Mouse (Mus musculus) forebrain, embryonic 12.5 days (tissue): ENCODE data around the gene Sgcb. TPM values are rescaled to one million over a fixed set of nuclear protein-coding genes. Genes with fewer than 3 reads are reported as not detected.
A peak's percentile ranks its signal among the peaks of the same experiment; 100 is the strongest.
"Not testable (repeated sequence)": the region's sequence is repeated elsewhere in the genome, so short reads cannot be mapped to it uniquely, and the experiment has no call there.

Experiments used
- ATAC-seq: fragments of 200-750 bp; cut with Nextera tagmentation; 2 replicates; pipeline ENCODE4 v1.8.0; 2017; ENCODE audit warnings: moderate TSS enrichment; ENCODE audit not compliant: low FRiP score
- H3K27ac ChIP-seq: fragments of 300-500 bp; sonication (generic); 2 replicates; pipeline ENCODE4 v1.5.1; 2016; ENCODE audit warnings: mild to moderate bottlenecking
- H3K27me3 ChIP-seq: fragments of 300-500 bp; sonication (generic); 2 replicates; pipeline ENCODE4 v1.6.1; 2016; ENCODE audit warnings: mild to moderate bottlenecking
- H3K36me3 ChIP-seq: fragments of 300-500 bp; sonication (generic); replicated peaks from 2 replicates; pipeline ENCODE4 v1.6.1; 2016; ENCODE audit warnings: mild to moderate bottlenecking
- H3K4me1 ChIP-seq: fragments of 300-500 bp; sonication (generic); 2 replicates; pipeline ENCODE4 v1.6.1; 2016
- H3K4me2 ChIP-seq: fragments of 300-500 bp; sonication (generic); 2 replicates; pipeline ENCODE4 v1.6.1; 2016; ENCODE audit warnings: mild to moderate bottlenecking, moderate library complexity
- H3K4me3 ChIP-seq: fragments of 300-500 bp; sonication (generic); replicated peaks from 2 replicates; pipeline ENCODE4 v1.5.1; 2016; ENCODE audit warnings: mild to moderate bottlenecking
- H3K9ac ChIP-seq: fragments of 300-500 bp; sonication (generic); 2 replicates; pipeline ENCODE4 v1.6.1; 2016; ENCODE audit warnings: mild to moderate bottlenecking
- H3K9me3 ChIP-seq: fragments of 300-500 bp; sonication (generic); 2 replicates; pipeline ENCODE4 v1.6.1; 2016
- WGBS: fragments of 180-500 bp; shearing (Covaris S2); methylation state at CpG from one replicate; pipeline ENCODE4 v1.1.7; 2016; 5-methylcytosine and 5-hydroxymethylcytosine counted together
- polyA plus RNA-seq: library from polyadenylated mRNA; unstranded; fragments of >200 nt; fragmentation: Nextera tagmentation; extraction: Ambion mirVana; gene quantifications from 2 replicates; pipeline ENCODE4 v1.2.1, GENCODE M21; 2016

Sgcb gene
- polyA plus RNA-seq, 1 experiment from 2014 or later = 22.1 TPM

- ATAC-seq = peak; percentile 82
- Histone ChIP-seq H3K9ac (no peak overlapping the region), H3K27ac (no peak overlapping the region), H3K4me1 (peaks cover 27% of the 10 kb centered on the region), H3K4me2 (no peak overlapping the region), H3K9me3 (no peaks in the 10 kb centered on the region), H3K36me3 (no peaks in the 10 kb centered on the region), H3K4me3 (no peak overlapping the region), H3K27me3 (no peaks in the 10 kb centered on the region)
- WGBS = 67% methylated on average over 5 of the region's 5 CpGs
Observed at GRCm38 (mm10) chr5:73598943-73599695, 48.5 kb downstream of the Sgcb start.

GRCm38 (mm10) chr5:73587119-73587518, 60.5 kb downstream of the Sgcb start:
- 83% methylated on average over 3 of the region's 3 CpGs for WGBS
- Histone ChIP-seq H3K4me3 (no peak overlapping the region), H3K36me3 (no peaks in the 10 kb centered on the region), H3K9me3 (no peaks in the 10 kb centered on the region), H3K4me2 (no peak overlapping the region), H3K9ac (no peak overlapping the region), H3K27me3 (no peaks in the 10 kb centered on the region), H3K27ac (no peak overlapping the region), H3K4me1 (0 out of 2 replicates have a peak, but pooled peaks cover 7% of the 10 kb centered on the region)
- ATAC-seq = no peak

DNA sequence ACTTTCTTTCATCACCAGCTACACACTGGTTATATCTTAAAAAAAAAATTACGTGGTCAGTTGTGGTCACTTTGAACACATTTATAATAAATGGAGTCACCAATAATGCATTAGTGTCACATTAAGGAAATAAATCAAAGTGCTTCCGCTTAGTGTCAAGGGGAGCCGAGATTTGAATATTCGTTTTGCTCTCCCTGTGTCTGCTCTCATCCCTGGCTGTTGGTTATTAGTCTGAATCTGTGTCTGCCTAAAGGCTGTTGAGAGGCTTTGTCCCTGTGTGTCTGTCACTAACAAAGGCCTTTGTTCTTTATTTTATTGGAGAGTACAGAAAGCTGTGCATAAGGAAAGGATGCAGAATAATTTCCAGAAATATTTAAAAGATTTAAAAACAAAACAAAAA, 61.0 kb downstream of the Sgcb start:
- Histone ChIP-seq H3K4me1 (0 out of 2 replicates have a peak, but pooled peaks cover 7% of the 10 kb centered on the region), H3K4me2 (no peak overlapping the region), H3K9ac (no peak overlapping the region), H3K4me3 (no peak overlapping the region), H3K9me3 (no peaks in the 10 kb centered on the region), H3K36me3 (no peaks in the 10 kb centered on the region), H3K27ac (no peak overlapping the region), H3K27me3 (no peaks in the 10 kb centered on the region)
- WGBS = 70% methylated on average over 4 of the region's 4 CpGs
- ATAC-seq = no peak

DNA sequence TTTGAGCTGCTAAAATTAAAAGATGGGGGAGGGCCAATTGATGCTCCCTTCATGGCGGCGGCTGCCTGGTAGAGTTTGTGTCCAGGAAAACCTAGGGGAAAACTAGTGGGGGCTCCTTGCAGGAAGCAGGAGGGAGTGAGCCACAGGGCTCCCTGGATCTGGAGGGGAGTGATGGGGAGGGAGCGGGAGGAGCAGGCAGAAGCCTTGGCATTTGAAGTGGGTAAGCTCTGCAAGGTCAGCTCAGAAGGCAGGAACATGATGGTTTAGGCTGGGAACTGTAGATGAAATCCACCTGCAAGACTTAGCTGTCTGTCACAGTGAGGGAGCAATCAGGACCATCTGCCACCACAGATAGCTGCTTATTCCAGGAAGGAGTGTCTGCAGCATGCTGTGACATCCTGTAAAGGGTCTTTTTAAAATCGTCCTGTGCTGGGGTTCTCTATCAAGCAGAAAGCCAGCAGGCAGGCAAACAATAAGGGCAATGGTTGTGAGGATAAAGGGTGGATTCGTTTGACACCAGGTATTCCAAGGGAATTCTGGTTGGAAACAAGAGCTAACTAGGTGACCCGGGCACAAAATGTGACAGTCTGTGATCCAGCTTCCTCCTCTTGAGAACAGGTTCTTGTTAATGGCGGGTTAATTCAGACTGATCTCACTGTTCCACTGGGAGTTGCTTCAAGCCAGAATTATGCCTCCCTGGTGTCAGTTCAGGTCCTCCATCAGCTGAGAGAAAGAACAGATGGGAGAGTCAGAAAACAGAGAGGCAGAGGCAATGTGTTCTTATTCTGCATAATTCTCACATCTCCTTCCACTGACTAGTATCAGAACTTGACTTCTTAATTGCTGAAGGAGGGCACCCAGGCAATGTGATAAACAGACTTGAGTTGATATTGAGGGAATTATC, 62.1 kb downstream of the Sgcb start:
- Histone ChIP-seq H3K9me3 (no peaks in the 10 kb centered on the region), H3K27me3 (no peaks in the 10 kb centered on the region), H3K4me1 (0 out of 2 replicates have a peak, but pooled peaks cover 7% of the 10 kb centered on the region), H3K4me3 (no peak overlapping the region), H3K36me3 (no peaks in the 10 kb centered on the region), H3K4me2 (no peak overlapping the region), H3K27ac (peak overlapping the region; percentile 50; the same call in 1 of the 2 replicates), H3K9ac (no peak overlapping the region)
- WGBS = 27% methylated on average over 7 of the region's 7 CpGs
- peak; percentile 67; the same call in 1 of the 2 replicates for ATAC-seq

GRCm38 (mm10) chr5:73584011-73584410, 63.6 kb downstream of the Sgcb start:
- WGBS = 82% methylated on average over 6 of the region's 6 CpGs
- H3K9ac ChIP-seq, H3K27ac ChIP-seq, H3K4me1 ChIP-seq, H3K9me3 ChIP-seq, ATAC-seq, H3K27me3 ChIP-seq, H3K4me3 ChIP-seq, H3K36me3 ChIP-seq, H3K4me2 ChIP-seq: not testable (repeated sequence)

Other genes with a start within 250 kb of the Sgcb start
- 0.08 TPM in 2 replicates for gene Cwh43, start 241.7 kb downstream of the Sgcb start, polyA plus RNA-seq
- gene Dcun1d4, start 166.8 kb downstream of the Sgcb start, polyA plus RNA-seq = 59.4 and 60.9 TPM in 2 replicates
- not detected in 2 replicates for gene Lrrc66, start 15.3 kb downstream of the Sgcb start, polyA plus RNA-seq
- 0.13 TPM in 1 of 2 replicates, not detected in the other for gene Spata18, start 3.6 kb upstream of the Sgcb start, polyA plus RNA-seq